Mouse (Mus musculus) inflammation-experienced regulatory T-cells, adult 6 months (primary cell): ENCODE data around the gene Gm42791. TPM values are rescaled to one million over a fixed set of nuclear protein-coding genes. Genes with fewer than 3 reads are reported as not detected.

Experiments used
- ATAC-seq: one replicate; pipeline ENCODE4 v1.8.0; 2017
- polyA plus RNA-seq, 3 experiments: library from polyadenylated mRNA; unstranded; fragments of 100-300 nt; shearing (Covaris generic); gene quantifications; one replicate each; pipeline ENCODE4 v1.2.1; 2017

Gene Gm42791
- polyA plus RNA-seq, 3 experiments from 2014 or later: not detected

- ATAC-seq: no peak
These were observed 17.1 kb downstream of the Gm42791 start for GRCm38 (mm10) chr5:148977698-148978457.

GRCm38 (mm10) chr5:148976876-148977275 lies 18.1 kb downstream of the Gm42791 start:
- peak; percentile 94 for ATAC-seq

- ATAC-seq: no peak
These were observed 19.9 kb downstream of the Gm42791 start for GRCm38 (mm10) chr5:148975035-148975434.

GRCm38 (mm10) chr5:148973019-148973668 lies 21.8 kb downstream of the Gm42791 start:
- no peak for ATAC-seq

- ATAC-seq: no peak
These were observed 22.8 kb downstream of the Gm42791 start for GRCm38 (mm10) chr5:148972167-148972566.

GRCm38 (mm10) chr5:148969648-148970047 lies 25.3 kb downstream of the Gm42791 start:
- ATAC-seq: no peak

GRCm38 (mm10) chr5:148968958-148969576 lies 25.9 kb downstream of the Gm42791 start:
- ATAC-seq: no peak

- ATAC-seq: no peak
These were observed 26.8 kb downstream of the Gm42791 start for GRCm38 (mm10) chr5:148968179-148968578.

- no peak for ATAC-seq
These were observed 28.6 kb downstream of the Gm42791 start for GRCm38 (mm10) chr5:148966395-148966794.

GRCm38 (mm10) chr5:148965691-148966333 lies 29.1 kb downstream of the Gm42791 start:
- no peak for ATAC-seq

- no peak for ATAC-seq
These were observed 29.8 kb downstream of the Gm42791 start for GRCm38 (mm10) chr5:148965089-148965591.

GRCm38 (mm10) chr5:148964251-148964650 lies 30.7 kb downstream of the Gm42791 start:
- ATAC-seq: no peak

GRCm38 (mm10) chr5:148960211-148960610 lies 34.7 kb downstream of the Gm42791 start:
- no peak for ATAC-seq

- peak; percentile 95 for ATAC-seq
These were observed 35.6 kb downstream of the Gm42791 start for GRCm38 (mm10) chr5:148959068-148959990.

GRCm38 (mm10) chr5:148958355-148958754 lies 36.6 kb downstream of the Gm42791 start:
- ATAC-seq: no peak

GRCm38 (mm10) chr5:148956898-148957535 lies 37.9 kb downstream of the Gm42791 start:
- no peak for ATAC-seq

GRCm38 (mm10) chr5:148956091-148956490 lies 38.9 kb downstream of the Gm42791 start:
- ATAC-seq: no peak

- ATAC-seq: no peak
These were observed 39.4 kb downstream of the Gm42791 start for GRCm38 (mm10) chr5:148955575-148955974.

- ATAC-seq: no peak
These were observed 40.5 kb downstream of the Gm42791 start for GRCm38 (mm10) chr5:148954314-148955060.

GRCm38 (mm10) chr5:148953098-148953497 lies 41.8 kb downstream of the Gm42791 start:
- no peak for ATAC-seq
